Mouse (Mus musculus) spleen, adult 2 months (tissue): ENCODE measurements at regions not wholly inside any gene's neighbourhood (a gene's known extent, or its start where the extent isn't known, plus 50 kb on each side); places are given as distances from the start of the nearest gene placed in this dataset.

ENCODE experiments used
- CTCF ChIP-seq: fragments of 200-500 bp; IDR thresholded peaks from 2 replicates; pipeline ENCODE4 v1.5.1; 2011; ENCODE audit warnings: mild to moderate bottlenecking, inconsistent platforms; ENCODE audit not compliant: insufficient read depth, insufficient read length, insufficient replicate concordance; ENCODE audit errors: extremely low read depth
- POLR2A ChIP-seq: fragments of 200-500 bp; IDR thresholded peaks from 2 replicates; pipeline ENCODE4 v1.6.1; 2011; ENCODE audit warnings: low read depth, low read length, inconsistent platforms

DNA sequence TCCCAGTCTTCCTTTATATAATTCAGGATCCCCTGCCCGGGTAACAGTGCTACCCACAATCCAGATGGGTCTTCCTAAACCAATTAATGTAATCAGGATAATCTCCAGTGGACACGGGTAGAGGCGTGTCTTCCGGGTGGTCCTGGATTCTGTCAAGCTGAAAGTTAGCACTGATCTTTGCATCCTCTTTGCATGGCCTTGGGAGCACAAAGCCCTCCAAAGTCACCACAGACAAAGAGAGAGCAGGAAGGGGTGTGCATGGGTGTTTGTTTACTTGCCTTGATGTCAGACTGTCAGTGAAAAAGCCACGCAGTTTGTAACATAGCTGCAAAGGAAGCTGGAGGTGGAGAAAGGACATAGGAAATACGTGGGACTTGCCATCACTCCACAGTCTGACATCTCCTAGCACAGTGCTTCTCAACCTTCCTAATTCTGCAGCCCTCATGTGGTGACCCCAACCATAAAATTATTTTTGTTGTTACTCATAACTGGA lies 208.0 kb downstream of the Rplp1 start:
- TF ChIP-seq CTCF (no peak), POLR2A (no peak)
